Mouse (Mus musculus) heart, postnatal 10 days (tissue): Measurements from ENCODE around the gene Rnf135. TPM values are rescaled to one million over a fixed set of nuclear protein-coding genes. Genes with fewer than 3 reads are reported as not detected.
"Not testable (repeated sequence)": the region's sequence is repeated elsewhere in the genome, so short reads cannot be mapped to it uniquely, and the experiment has no call there.

Source experiments
- DNase-seq, 2 experiments: peaks; one replicate each; pipeline ENCODE4 v3.0.0; 2021
- intact Hi-C: fragments of 180-260 bp; cut with DNase I; formaldehyde crosslinking; loops from one replicate; pipeline ENCODE4 v1.15.1; 2025
- total RNA-seq, 2 experiments: library from RNA; stranded (reverse); gene quantifications; 2 replicates each; pipeline ENCODE4 v1.2.3; 2021

Gene Rnf135
- total RNA-seq, 2 experiments from 2014 or later = 7.7 to 10.4 TPM

- intact Hi-C loops = no loop called here
- no peak for DNase-seq
Observed at GRCm38 (mm10) chr11:80159018-80159417, 24.6 kb upstream of the Rnf135 start.

- intact Hi-C loops = no loop called here
- no peak for DNase-seq
Observed at GRCm38 (mm10) chr11:80161041-80161440, 22.6 kb upstream of the Rnf135 start.

DNA sequence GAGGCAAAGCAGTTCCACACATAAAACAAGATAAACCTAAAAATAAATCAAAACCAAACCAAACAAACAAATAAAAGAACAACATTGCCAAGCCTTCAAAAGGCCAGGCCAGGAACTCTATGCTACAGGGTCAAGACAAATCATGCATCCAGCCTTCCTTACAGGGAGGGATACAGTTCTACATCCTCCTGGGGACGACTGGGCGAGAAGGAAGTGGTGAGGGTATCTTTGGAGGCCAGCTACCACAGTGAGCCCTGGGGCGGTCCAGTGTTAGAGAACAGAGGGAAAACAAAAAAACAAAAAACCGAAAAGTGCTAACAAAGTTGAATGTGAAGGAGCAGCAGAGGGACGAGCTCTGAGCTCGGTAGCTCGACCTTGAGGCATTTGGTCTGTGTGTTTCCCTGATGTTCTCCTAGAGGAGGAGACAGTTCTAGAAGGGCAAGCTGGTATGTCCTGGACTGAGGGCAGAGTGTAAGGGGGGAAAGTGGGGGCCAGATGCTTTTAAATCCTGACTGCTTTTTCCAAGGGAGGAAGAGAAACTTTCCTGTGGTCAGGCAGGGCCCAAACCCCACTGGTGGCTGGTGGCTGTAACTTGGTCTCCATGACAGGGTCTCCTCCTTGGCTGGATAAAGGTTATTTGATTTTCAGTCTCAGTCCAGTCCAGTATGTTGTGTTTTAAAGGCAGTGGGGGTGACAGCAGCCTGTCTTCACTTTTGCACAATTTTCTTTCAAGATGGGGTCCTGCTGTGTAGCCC is 20.1 kb upstream of the Rnf135 start:
- no peak for DNase-seq
- intact Hi-C loops = no loop called here

- intact Hi-C loops = no loop called here
- no peak for DNase-seq
Observed at GRCm38 (mm10) chr11:80164224-80164623, 19.4 kb upstream of the Rnf135 start.

DNA sequence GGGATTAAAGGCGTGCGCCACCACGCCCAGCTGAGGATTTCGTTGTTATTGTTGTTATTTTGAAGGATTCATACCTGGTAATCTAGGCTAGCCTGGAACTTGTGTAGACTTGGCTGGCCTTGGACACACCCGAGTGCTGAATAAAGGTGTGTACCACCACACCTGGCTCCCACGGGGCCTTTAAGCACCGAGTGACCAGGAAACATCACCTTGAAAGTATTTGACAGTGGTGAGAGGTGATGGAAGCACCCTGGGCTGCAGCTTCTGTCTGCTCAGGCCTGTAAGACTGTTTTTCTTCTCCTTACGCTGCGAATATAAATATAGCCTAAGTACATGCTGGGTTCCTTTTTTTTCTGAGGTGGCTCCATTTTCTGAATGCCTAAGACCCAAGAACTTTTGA is 15.5 kb upstream of the Rnf135 start:
- intact Hi-C loops = no loop called here

DNA sequence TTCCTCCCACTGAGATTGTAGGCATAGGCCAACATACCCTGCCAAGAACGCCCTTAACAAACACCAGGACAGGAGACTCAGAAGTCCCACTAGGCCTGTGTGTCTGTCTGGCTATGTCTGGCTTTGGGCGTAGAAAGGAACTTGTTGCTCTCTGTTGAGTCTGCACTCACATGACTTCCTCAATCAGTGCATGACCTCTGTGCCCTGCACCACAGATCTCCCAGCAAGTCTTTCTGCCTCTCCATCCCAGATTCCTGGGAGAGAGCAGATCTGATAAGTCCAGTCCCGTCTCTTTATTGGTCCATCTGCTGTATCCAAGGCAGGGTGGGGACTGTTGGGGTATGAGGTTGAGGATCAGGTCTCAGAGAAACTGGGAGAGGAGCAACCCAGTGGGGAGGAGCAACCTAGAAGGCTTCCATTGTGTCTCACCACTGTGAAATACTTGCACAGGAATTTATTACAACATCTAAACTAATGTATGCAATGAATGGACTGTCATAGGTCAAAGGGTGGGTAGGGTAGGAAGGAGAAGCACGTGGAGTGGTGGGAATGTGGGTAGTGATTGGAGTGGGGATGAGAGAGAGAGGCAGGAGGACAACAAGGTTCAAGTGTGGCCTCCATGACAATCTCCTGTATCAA is 14.9 kb upstream of the Rnf135 start:
- intact Hi-C loops = no loop called here
- DNase-seq = no peak

More for the DNA sequence above, 15.5 kb upstream of the Rnf135 start:
- no peak for DNase-seq

- DNase-seq = no peak
- intact Hi-C loops = no loop called here
Observed at GRCm38 (mm10) chr11:80169629-80170028, 14.0 kb upstream of the Rnf135 start.

DNA sequence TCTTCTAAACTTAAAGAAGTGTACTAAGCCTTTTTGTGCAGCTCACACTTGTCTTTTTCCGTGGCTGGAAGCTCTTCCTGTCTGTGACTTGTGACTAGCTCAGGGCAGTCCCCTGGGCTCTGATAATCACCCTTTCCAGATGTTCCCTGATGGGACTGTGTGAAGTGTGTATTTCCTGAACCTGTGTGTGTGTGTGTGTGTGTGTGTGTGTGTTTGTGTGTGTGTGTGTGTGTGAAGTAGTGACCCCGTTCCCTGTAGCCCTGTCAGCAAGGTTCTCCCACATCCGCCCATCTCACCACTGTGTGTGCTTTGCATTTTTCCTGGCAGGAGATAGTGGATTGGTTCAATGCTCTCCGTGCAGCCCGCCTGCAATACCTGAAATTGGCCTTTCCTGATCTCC is 13.3 kb upstream of the Rnf135 start:
- intact Hi-C loops = no loop called here
- DNase-seq = no peak

DNA sequence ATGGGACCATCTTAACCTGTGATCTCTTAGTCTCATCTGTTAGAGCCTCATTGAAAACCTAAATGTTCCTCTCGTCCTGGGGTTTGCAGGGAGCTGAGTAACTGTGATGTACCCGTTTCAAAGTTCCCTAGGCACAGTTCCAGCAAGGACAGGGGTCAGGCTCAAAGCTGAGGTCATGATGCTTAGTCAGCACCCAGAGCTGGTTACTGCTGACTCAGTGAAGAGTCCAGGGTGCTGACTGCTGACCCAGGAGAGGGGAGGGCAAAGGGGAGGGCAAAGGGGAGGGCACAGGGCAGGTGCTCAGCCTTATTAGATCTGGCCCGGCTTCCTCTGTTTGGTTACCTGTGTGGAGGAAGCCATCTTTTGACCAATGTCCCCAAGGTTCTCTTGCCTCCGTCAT is 11.8 kb upstream of the Rnf135 start:
- intact Hi-C loops = no loop called here
- DNase-seq = no peak

DNA sequence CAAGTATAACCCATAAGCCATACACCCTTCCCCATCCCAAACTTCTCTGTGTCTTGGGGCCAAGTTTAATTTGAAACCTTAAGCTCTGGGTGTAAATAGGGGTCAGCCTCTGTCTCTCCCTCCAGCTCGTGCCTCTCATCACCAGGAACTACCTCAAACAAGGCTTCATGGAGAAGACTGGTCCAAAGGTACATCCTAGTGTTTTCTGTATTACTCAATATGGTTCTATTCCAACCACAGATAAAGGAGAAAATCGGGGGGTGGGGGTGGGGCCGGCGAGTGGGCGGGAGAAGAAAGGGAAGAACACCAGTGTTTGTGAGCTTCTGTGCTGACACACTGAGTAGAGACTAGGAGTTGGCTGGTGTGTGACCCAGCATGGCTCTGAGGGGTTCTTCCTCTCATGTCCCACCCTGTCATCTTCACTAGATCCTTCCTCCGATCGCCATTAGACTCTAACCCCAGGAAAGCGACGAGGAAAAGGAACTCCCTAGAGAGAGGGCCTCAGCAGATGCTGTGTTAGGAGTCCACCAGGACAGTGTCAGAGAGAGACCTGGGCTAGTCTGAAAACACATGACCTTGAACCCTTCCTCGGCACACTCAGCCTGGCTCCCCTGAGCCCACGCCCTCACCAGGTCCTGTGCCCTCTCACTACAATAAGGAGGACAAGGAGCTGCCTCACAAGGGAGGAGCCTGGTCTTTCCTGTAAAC is 9.5 kb upstream of the Rnf135 start:
- no peak for DNase-seq
- intact Hi-C loops = no loop called here

GRCm38 (mm10) chr11:80176911-80177895 is 6.4 kb upstream of the Rnf135 start:
- intact Hi-C loops = no loop called here
- peak; percentile 46 to 48 for DNase-seq

DNA sequence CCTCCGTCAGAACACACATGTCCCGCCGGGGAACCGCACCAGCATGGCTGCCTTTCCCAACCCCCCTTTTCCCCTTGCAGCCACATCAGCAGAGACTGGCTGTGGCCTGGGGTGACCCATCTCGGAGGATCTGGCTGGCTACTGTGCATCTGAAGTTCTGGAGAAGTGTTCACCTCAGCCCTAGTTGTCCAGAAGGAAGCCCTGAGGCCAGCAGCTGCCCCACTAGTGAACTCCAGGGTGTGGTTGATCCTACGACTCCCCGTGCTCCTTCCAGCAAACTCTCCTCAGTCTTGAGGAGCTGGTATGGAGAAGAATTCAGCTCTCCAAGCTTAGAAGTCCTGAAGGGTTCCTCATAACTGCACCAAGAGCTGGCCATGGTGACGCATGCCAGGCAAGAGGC is 5.3 kb upstream of the Rnf135 start:
- DNase-seq = no peak
- intact Hi-C loops = no loop called here

DNA sequence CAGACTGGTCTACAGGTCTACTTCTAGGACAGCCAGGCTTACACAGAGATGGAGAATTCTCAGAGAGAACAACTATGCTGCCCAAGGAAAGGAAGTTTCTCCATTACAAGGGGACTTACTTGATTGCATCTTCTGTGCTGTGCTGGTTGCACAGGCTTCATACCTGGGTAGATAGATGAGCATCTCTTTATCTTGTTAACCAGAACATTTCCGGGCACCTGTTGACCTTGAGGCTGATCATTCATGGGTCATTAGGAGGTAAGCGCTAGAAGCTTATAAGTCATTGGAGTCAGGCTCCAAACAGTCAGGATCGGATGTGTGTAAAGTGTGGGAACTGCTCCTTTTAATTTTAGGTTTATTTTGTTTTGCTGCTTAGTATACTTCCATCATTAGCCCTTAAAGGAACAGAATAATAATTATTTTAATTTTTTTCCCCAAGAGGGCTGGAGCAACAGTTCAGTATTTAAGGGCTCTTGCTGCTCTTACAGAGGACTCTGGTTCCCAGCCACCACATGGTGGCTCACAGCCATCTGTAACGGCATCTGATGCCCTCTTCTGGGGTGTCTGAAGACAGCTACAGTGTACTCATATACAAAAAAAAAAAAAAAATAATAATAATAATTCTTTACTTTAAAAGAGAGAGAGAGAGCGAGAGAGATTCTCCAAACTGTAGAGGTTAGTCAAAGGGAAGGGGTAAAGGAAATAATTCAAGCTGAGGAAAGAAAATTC is 2.5 kb upstream of the Rnf135 start:
- intact Hi-C loops = loop anchor here (5.0 kb wide), 1 partner anchor 99 kb away; the partner anchor contains the start of gene Crlf3
- DNase-seq = no peak

DNA sequence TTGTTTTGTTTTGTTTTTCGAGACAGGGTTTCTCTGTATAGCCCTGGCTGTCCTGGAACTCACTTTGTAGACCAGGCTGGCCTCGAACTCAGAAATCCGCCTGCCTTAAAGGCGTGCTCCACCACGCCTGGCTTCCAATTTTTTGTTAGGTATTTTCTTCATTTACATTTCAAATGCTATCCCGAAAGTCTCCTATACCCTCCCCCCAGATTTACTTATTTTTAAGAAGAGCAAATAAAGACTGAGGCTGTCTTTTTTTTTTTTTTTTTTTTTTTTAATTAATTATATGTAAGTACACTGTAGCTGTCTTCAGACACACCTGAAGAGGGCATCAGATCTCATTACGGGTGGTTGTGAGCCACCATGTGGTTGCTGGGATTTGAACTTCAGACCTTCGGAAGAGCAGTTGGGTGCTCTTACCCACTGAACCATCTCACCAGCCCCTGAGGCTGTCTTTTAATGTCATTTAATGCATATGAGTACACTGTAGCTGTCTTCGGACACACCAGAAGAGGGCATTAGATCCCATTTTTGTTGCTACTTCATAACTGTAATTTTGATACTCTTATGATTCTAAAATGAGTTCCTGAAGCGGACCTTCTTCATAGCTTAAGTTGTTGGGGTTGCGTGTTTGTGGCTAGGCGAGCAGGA is 472 bp upstream of the Rnf135 start:
- intact Hi-C loops = loop anchor here (2.0 to 5.0 kb wide), 2 partner anchors 40 to 101 kb away; partner anchors contain the start of genes Crlf3 and Tefm
- DNase-seq = not testable (repeated sequence)

DNA sequence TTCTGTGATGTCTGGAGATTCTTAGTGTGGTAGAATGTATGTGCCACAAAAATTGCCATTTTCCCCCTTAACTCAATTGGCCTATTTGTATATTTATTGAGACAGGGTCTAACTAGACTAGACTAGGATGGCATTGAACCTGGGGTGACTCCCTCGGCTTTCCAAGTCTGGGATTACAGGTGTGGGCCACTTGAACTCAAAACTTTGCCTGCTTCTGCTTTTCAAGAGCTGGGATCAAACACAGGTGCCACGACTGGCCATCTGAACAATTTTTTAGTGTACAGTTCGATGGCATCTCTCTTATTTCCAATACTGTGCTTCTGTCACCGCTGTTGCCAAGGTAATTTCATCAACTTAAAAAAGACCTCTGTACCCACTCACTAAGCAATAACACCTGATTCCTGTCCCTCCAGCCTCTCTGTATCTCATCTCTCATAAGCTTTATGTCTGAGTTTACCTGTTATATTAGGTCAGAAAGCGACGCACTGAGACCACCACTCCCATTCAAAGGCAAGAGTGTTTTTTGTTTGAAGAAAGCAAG is 950 bp downstream of the Rnf135 start:
- DNase-seq = no peak
- intact Hi-C loops = loop anchor here (5.0 kb wide), 1 partner anchor 102 kb away; the partner anchor contains the start of gene Crlf3

GRCm38 (mm10) chr11:80185441-80185976 is 1.9 kb downstream of the Rnf135 start:
- DNase-seq, intact Hi-C loops: not testable (repeated sequence)

DNA sequence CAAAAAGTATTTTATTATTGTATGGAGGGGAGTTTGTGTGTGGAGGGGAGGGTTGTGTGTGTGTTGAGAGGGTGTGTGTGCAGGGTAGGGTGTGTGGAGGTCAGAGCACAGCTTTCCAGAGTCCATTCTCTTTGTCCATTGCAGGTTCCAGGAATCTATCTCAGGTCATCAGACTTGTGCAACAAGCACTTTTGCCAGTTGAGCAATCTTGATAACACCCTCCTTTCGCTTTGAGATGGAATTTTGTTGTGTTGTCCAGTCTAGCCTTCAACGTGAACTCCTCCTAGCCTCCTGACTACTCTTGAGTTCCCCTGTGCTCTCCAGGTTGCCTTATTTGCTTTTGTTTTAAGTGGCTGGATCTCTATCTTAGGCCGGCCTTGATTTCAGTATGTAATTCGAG is 6.6 kb downstream of the Rnf135 start:
- intact Hi-C loops = no loop called here
- DNase-seq = no peak

DNA sequence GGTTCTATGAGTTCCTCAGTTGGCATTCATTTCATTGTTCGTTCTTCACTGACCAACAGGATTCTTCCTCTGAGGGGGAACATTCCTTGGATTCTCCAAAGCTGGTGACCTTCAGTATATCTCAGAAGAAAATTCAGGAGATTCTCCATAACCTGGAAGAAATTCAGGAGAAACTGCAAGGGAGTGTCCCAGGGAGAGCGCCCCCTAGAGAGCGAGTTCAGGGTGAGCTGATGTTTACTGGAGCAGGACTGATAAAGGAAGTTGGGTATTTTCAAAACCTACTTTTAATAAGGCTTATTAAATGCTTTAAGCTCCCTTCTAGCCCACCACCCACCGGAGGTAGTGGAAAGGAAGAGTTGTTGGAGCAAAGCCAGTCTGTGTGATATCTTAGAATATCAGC is 10.2 kb downstream of the Rnf135 start:
- intact Hi-C loops = no loop called here
- no peak for DNase-seq

GRCm38 (mm10) chr11:80196351-80196750 is 12.7 kb downstream of the Rnf135 start:
- intact Hi-C loops = no loop called here
- no peak for DNase-seq
